Mouse (Mus musculus) hindbrain, embryonic 11.5 days (tissue): ENCODE results near the gene Gigyf2. TPM values are rescaled to one million over a fixed set of nuclear protein-coding genes. Genes with fewer than 3 reads are reported as not detected.

Experiments used
- ATAC-seq: fragments of 200-750 bp; cut with Nextera tagmentation; 2 replicates; pipeline ENCODE4 v1.8.0; 2017; ENCODE audit warnings: mild to moderate bottlenecking, moderate TSS enrichment, moderate library complexity; ENCODE audit not compliant: low FRiP score
- DNase-seq: peaks from one replicate; pipeline ENCODE4 v3.0.0-alpha.2; 2015; ENCODE audit warnings: low spot score
- H3K27ac ChIP-seq: fragments of 300-500 bp; sonication (generic); 2 replicates; pipeline ENCODE4 v1.5.1; 2014; ENCODE audit warnings: mild to moderate bottlenecking, low read depth, low read length
- H3K27me3 ChIP-seq: fragments of 300-500 bp; sonication (generic); 2 replicates; pipeline ENCODE4 v1.6.1; 2014; ENCODE audit warnings: mild to moderate bottlenecking, low read length, moderate library complexity, mixed read lengths; ENCODE audit not compliant: control insufficient read depth, insufficient read depth
- H3K36me3 ChIP-seq: fragments of 300-500 bp; sonication (generic); 2 replicates; pipeline ENCODE4 v1.6.1; 2014; ENCODE audit warnings: mild to moderate bottlenecking, low read length, moderate library complexity, mixed read lengths; ENCODE audit not compliant: control insufficient read depth, insufficient read depth
- H3K4me1 ChIP-seq: fragments of 300-500 bp; sonication (generic); replicated peaks from 2 replicates; pipeline ENCODE4 v1.6.1; 2014; ENCODE audit warnings: low read length, mixed read lengths; ENCODE audit not compliant: control insufficient read depth, insufficient read depth
- H3K4me2 ChIP-seq: fragments of 300-500 bp; sonication (generic); replicated peaks from 2 replicates; pipeline ENCODE4 v1.6.1; 2014; ENCODE audit warnings: mild to moderate bottlenecking, low read depth, low read length
- H3K4me3 ChIP-seq: fragments of 300-500 bp; sonication (generic); 2 replicates; pipeline ENCODE4 v1.5.1; 2014; ENCODE audit warnings: low read depth, low read length
- H3K9ac ChIP-seq: fragments of 300-500 bp; sonication (generic); 2 replicates; pipeline ENCODE4 v1.6.1; 2014; ENCODE audit warnings: low read depth, low read length
- H3K9me3 ChIP-seq: fragments of 300-500 bp; sonication (generic); 2 replicates; pipeline ENCODE4 v1.6.1; 2016; ENCODE audit warnings: low read length; ENCODE audit not compliant: control insufficient read depth
- WGBS: fragments of 180-500 bp; shearing (Covaris S2); extraction: QIAGEN DNeasy Blood & Tissue Kit; methylation state at CpG from one replicate; pipeline ENCODE4 v1.1.7; 2014; 5-methylcytosine and 5-hydroxymethylcytosine counted together
- polyA plus RNA-seq: library from polyadenylated mRNA; unstranded; fragments of >200 nt; fragmentation: Nextera tagmentation; extraction: Ambion mirVana; gene quantifications from 2 replicates; pipeline ENCODE4 v1.2.1, GENCODE M21; 2014

Gigyf2 gene
- polyA plus RNA-seq, 1 experiment from 2014 or later = 68.2 TPM

DNA sequence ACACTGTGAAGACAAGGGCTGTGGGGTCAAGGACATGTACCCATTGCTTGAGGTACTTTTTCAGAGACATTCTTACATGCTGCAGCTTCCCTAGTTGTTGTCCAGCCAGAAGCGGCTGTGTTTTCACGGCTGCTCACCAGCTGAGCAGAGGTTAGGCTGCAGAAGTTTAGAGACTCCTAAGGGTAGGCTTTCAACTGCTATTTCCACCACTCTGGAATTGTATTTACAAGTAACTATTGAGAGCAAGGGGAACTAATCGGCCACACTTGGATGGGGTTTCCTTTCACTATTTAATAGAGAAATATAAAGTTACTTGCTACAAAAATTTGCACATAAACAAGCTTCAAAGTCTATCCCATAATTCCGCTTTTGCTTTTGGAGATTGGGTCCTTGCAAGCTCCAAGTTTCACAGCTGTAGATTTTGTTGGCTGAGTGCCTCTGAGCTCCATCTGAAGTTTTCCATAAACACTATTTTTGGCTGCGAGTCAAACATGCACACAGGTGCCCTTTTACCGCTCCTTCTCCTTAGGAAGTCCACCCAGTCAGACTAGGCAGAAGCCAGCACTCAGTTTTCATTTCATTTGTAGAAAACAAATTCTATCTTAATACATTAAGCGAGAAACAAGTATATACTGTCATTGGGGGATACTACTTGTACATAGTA lies 70.3 kb downstream of the Gigyf2 start:
- Histone ChIP-seq H3K27me3 (no peaks in the 10 kb centered on the region), H3K27ac (no peak overlapping the region), H3K9me3 (no peaks in the 10 kb centered on the region), H3K9ac (no peak overlapping the region), H3K4me2 (no peak overlapping the region), H3K4me1 (no peaks in the 10 kb centered on the region), H3K4me3 (no peak overlapping the region), H3K36me3 (no peaks in the 10 kb centered on the region)
- ATAC-seq (no peak), DNase-seq (no peak)
- WGBS = 89% methylated on average over 7 of the region's 7 CpGs

DNA sequence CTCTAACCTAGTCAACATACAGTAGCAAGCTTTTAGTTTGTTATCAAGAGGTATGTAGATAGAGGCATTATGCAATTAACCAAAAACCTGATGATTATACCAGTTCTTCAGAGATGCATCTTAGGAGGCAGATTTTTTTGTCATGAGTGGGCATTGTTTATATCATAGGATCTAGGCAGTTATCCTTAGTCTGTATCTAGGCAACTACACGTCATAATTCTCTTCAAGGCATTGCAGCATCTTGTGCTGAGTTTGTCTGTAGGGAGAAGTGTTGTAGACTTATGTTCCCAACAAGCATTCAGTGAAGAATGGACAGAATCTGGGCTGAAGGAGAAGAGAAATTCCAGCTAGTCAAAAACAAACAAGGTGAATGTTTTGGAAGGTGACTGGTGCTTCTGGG lies 77.9 kb downstream of the Gigyf2 start:
- no peaks in the 10 kb centered on the region for H3K27me3 ChIP-seq
- DNase-seq (no peak), ATAC-seq (no peak)
- H3K4me1 ChIP-seq = no peaks in the 10 kb centered on the region
- WGBS = 91% methylated on average over 1 of the region's 1 CpGs
- no peaks in the 10 kb centered on the region for H3K9me3 ChIP-seq
- peaks cover 6% of the 10 kb centered on the region; the same call in 1 of the 2 replicates for H3K36me3 ChIP-seq
- H3K4me2 ChIP-seq = no peak overlapping the region
- no peak overlapping the region for H3K27ac ChIP-seq
- H3K9ac ChIP-seq = no peak overlapping the region
- H3K4me3 ChIP-seq = no peak overlapping the region

DNA sequence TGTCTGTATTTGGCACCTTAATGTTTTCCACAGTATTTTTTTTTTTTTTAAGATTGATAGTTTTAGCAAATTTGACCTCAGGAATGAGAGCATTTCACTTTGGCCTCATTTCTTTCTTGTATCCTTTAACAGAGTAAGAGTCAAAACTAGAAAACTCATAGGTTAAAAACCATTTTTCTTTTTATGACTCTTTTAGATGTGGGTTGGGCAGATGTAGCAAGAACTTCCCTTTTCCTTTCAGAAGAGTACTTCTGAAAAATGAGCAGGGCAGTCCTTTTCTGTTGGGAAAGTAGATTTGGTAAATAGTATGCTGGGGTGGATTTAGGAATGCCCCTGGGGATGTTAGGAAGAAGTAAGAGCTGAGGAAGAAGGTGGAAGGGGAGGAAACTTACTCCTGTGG lies 79.2 kb downstream of the Gigyf2 start:
- DNase-seq = no peak
- Histone ChIP-seq H3K9me3 (no peaks in the 10 kb centered on the region), H3K36me3 (peaks cover 6% of the 10 kb centered on the region; the same call in 1 of the 2 replicates), H3K27me3 (no peaks in the 10 kb centered on the region), H3K4me1 (no peaks in the 10 kb centered on the region), H3K4me3 (no peak overlapping the region), H3K27ac (no peak overlapping the region), H3K4me2 (no peak overlapping the region), H3K9ac (no peak overlapping the region)
- no peak for ATAC-seq

DNA sequence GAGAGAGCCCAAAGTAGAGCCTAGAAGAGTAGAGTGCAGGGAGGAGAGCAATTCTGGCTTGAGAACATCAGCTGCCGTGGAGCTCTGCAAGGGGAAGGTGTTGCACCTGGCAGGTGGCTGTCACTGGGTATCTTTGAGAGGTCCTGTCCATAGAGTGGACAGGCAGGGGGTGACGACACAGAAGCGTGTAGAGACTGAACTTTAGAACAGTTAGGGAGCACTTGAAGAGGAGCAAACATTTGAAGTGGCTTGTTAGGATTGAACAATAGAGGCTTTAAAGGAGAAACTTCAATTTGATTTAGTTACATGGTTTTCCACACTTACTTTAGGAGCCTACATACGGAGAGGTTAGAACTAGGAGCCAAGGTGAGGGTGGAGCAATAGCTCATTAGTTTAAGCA lies 82.6 kb downstream of the Gigyf2 start:
- Histone ChIP-seq H3K27me3 (no peaks in the 10 kb centered on the region), H3K27ac (no peak overlapping the region)
- WGBS = 89% methylated on average over 4 of the region's 4 CpGs

DNA sequence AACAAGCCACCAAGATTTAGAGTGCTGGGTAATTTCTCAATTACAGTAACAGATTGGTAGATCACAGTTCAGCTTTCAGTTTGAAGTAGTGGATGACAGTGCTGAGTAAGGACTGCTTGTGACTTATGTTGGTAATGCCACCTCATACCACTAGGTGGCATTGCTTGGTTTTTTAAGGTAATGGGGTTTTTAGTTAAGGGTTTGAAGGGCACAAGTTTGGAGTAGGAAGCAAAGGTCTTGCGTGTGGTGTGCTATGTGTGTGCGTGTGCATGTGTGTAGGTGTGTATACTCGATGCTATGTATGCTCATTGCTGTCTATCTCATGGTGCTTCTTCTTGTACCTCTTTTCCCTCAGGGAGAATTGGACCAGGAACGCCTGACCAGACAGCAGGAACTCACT lies 91.9 kb downstream of the Gigyf2 start:
- 88% methylated on average over 4 of the region's 4 CpGs for WGBS
- H3K4me3 ChIP-seq = no peak overlapping the region
- ATAC-seq = no peak

More for the DNA sequence above, 82.6 kb downstream of the Gigyf2 start:
- ATAC-seq (no peak), DNase-seq (no peak)
- Histone ChIP-seq H3K9ac (no peak overlapping the region), H3K4me3 (no peak overlapping the region), H3K9me3 (no peaks in the 10 kb centered on the region), H3K36me3 (peaks cover 3% of the 10 kb centered on the region; the same call in 1 of the 2 replicates), H3K4me1 (no peaks in the 10 kb centered on the region), H3K4me2 (no peak overlapping the region)

DNA sequence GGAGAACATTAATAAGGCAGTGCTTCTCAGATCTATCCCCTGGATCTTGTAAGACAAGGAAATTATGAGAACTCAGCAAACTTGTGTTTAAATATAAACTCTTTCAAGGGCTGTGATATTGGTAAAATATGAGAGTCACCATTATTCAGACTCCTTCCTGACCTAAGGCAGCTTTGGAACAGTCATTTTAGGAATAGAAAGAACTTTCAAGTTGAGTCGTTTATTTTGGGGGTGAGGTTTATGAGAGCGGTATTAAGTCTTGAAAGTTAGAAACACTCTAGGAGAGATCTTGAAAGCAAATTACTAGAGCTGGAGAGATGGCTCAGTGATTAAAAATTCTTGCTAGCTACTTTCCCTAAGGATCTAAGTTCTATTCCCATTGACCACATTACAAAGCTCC lies 108.3 kb downstream of the Gigyf2 start:
- H3K4me3 ChIP-seq = no peak overlapping the region
- no peak overlapping the region for H3K4me2 ChIP-seq
- no peaks in the 10 kb centered on the region for H3K27me3 ChIP-seq
- no peaks in the 10 kb centered on the region for H3K4me1 ChIP-seq
- no peaks in the 10 kb centered on the region for H3K9me3 ChIP-seq
- DNase-seq = no peak
- peaks cover 7% of the 10 kb centered on the region; the same call in 1 of the 2 replicates for H3K36me3 ChIP-seq
- WGBS = 93% methylated on average over 2 of the region's 2 CpGs
- H3K9ac ChIP-seq = no peak overlapping the region
- no peak for ATAC-seq
- H3K27ac ChIP-seq = no peak overlapping the region

More for the DNA sequence above, 91.9 kb downstream of the Gigyf2 start:
- Histone ChIP-seq H3K27me3 (no peaks in the 10 kb centered on the region), H3K4me2 (no peak overlapping the region), H3K9me3 (no peaks in the 10 kb centered on the region), H3K9ac (no peak overlapping the region), H3K4me1 (no peaks in the 10 kb centered on the region), H3K27ac (no peak overlapping the region), H3K36me3 (no peaks in the 10 kb centered on the region)
- peak; percentile 62 for DNase-seq

DNA sequence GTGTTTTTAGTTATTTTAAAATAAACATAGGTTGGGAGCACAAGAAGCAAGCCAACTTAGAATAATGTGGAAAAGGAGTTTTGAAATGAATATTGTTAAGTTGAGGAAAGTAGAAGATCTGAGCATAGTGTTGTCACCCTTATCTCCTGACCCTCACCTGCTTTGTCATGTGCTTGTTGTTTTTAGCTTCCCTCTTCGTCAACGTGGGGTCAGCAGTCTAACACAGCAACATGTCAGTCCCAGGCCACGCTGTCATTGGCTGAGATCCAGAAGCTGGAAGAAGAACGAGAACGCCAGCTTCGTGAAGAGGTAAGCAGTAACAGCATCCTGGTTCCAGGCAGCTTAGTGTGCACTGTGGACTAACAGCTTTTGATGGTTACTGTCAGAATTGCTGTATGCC lies 109.8 kb downstream of the Gigyf2 start:
- Histone ChIP-seq H3K36me3 (peaks cover 9% of the 10 kb centered on the region; the same call in 1 of the 2 replicates), H3K4me2 (no peak overlapping the region), H3K9ac (no peak overlapping the region), H3K27ac (no peak overlapping the region), H3K27me3 (no peaks in the 10 kb centered on the region), H3K4me1 (no peaks in the 10 kb centered on the region), H3K4me3 (no peak overlapping the region), H3K9me3 (no peaks in the 10 kb centered on the region)
- WGBS = 89% methylated on average over 6 of the region's 6 CpGs
- DNase-seq = no peak
- no peak for ATAC-seq

DNA sequence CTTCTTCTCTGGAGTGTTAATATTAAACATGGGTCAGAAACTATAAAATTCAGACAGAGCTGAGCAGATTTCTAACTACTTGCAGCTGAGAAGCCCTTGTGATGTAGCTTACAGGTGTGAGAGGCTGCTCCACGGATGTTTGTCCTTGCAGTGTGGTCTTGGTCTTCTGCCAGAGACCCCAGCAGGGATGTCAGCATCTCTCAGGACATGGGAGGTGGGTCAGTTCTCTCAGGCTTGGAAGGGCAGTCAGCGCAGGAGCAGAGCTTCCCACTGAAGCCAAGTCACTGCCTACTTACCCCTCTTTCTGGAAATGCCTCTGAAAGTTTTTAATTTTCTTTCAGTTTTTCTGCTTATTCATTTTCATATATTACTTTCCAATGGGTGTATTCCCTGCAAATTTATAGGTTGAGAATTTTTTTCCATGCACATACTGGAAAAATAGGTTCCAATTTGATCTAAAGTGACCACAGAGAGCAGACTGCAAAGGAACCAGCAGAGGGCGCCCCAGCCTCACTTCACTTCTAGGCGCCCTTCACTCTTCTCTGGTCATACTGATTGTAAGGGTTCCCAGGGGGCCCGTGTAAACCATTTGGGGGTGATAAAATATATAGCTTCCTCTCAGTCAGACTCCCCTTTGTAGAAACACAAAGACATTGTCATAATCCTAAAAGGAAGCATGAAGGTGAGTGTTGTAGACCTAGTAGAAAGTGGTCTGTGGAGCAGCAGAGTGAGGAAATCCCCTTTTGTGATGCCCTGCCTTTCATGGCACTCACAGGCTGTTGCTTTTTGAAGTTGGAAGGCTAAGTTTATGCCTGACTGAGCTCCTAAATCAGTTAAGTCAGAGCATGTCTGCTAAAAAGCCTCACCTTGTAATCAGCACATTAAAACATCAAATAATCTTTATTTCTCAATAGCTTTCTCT lies 120.6 kb downstream of the Gigyf2 start:
- no peaks in the 10 kb centered on the region for H3K27me3 ChIP-seq
- H3K27ac ChIP-seq = no peak overlapping the region
- no peak overlapping the region for H3K9ac ChIP-seq
- H3K9me3 ChIP-seq = no peaks in the 10 kb centered on the region
- ATAC-seq = no peak
- no peak overlapping the region for H3K4me2 ChIP-seq
- H3K4me3 ChIP-seq = no peak overlapping the region
- WGBS = 40% methylated on average over 5 of the region's 5 CpGs
- DNase-seq = peak; percentile 84
- 0 out of 2 replicates have a peak, but pooled peaks cover 3% of the 10 kb centered on the region for H3K36me3 ChIP-seq
- H3K4me1 ChIP-seq = no peaks in the 10 kb centered on the region
